Mouse (Mus musculus) midbrain, embryonic 16.5 days (tissue): ENCODE measurements around the gene Pfkfb1. TPM values are rescaled to one million over a fixed set of nuclear protein-coding genes. Genes with fewer than 3 reads are reported as not detected.

Source experiments
- ATAC-seq: fragments of 200-750 bp; cut with Nextera tagmentation; 2 replicates; pipeline ENCODE4 v1.8.0; 2017; ENCODE audit warnings: moderate TSS enrichment
- H3K27ac ChIP-seq: fragments of 300-500 bp; sonication (generic); 2 replicates; pipeline ENCODE4 v1.5.1; 2014; ENCODE audit warnings: mild to moderate bottlenecking, low read length, mixed read lengths
- H3K27me3 ChIP-seq: fragments of 300-500 bp; sonication (generic); 2 replicates; pipeline ENCODE4 v1.6.1; 2014; ENCODE audit warnings: low read depth, low read length, mixed read lengths; ENCODE audit not compliant: control insufficient read depth, insufficient read depth
- H3K36me3 ChIP-seq: fragments of 300-500 bp; sonication (generic); 2 replicates; pipeline ENCODE4 v1.6.1; 2014; ENCODE audit warnings: mild to moderate bottlenecking, low read length, moderate library complexity, mixed read lengths; ENCODE audit not compliant: control insufficient read depth, insufficient read depth
- H3K4me1 ChIP-seq: fragments of 300-500 bp; sonication (generic); 2 replicates; pipeline ENCODE4 v1.6.1; 2014; ENCODE audit warnings: mild to moderate bottlenecking, low read length, mixed read lengths; ENCODE audit not compliant: control insufficient read depth, insufficient read depth
- H3K4me2 ChIP-seq: fragments of 300-500 bp; sonication (generic); 2 replicates; pipeline ENCODE4 v1.6.1; 2014; ENCODE audit warnings: mild to moderate bottlenecking, low read length, mixed read lengths
- H3K4me3 ChIP-seq: fragments of 300-500 bp; sonication (generic); 2 replicates; pipeline ENCODE4 v1.5.1; 2014; ENCODE audit warnings: low read depth, mild to moderate bottlenecking, low read length, moderate library complexity, mixed read lengths
- H3K9ac ChIP-seq: fragments of 300-500 bp; sonication (generic); 2 replicates; pipeline ENCODE4 v1.6.1; 2014; ENCODE audit warnings: low read depth, low read length, mixed read lengths
- H3K9me3 ChIP-seq: fragments of 300-500 bp; sonication (generic); replicated peaks from 2 replicates; pipeline ENCODE4 v1.6.1; 2014; ENCODE audit warnings: mild to moderate bottlenecking, low read length, mixed read lengths; ENCODE audit not compliant: control insufficient read depth, poor library complexity, severe bottlenecking
- WGBS: fragments of 180-500 bp; shearing (Covaris S2); extraction: QIAGEN DNeasy Blood & Tissue Kit; methylation state at CpG from one replicate; pipeline ENCODE4 v1.1.7; 2014; 5-methylcytosine and 5-hydroxymethylcytosine counted together
- polyA plus RNA-seq: library from polyadenylated mRNA; unstranded; fragments of >200 nt; fragmentation: Nextera tagmentation; extraction: Ambion mirVana; gene quantifications from 2 replicates; pipeline ENCODE4 v1.2.1, GENCODE M21; 2015

Pfkfb1 gene
- polyA plus RNA-seq, 1 experiment from 2014 or later = 5.6 TPM

DNA sequence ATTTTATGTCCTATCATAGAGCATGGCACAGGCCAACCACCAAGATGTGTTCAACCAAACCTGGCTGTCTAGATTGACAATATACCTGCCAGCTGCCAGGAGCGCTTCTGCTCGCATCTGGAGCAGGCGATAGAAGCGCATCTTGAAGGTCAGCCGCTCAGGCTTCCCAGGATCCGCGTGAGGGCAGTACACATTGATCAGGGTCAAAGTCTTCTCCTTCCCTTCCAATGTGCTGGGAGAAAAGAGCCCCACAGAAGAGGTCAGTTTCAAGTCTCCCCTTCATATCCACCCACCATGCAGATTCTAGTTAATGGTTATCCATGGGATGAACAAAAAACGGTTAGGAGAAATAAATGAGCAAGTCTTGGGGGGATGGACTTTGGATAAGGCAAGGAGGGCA, 2.9 kb upstream of the Pfkfb1 start:
- H3K9me3 ChIP-seq = no peaks in the 10 kb centered on the region
- peaks cover 13% of the 10 kb centered on the region for H3K36me3 ChIP-seq
- H3K27ac ChIP-seq = no peak overlapping the region
- no peak for ATAC-seq
- 96% methylated on average over 8 of the region's 8 CpGs for WGBS
- H3K4me1 ChIP-seq = peaks cover 2% of the 10 kb centered on the region; the same call in 1 of the 2 replicates
- no peak overlapping the region for H3K9ac ChIP-seq
- H3K27me3 ChIP-seq = no peaks in the 10 kb centered on the region
- H3K4me3 ChIP-seq = no peak overlapping the region
- no peak overlapping the region for H3K4me2 ChIP-seq

DNA sequence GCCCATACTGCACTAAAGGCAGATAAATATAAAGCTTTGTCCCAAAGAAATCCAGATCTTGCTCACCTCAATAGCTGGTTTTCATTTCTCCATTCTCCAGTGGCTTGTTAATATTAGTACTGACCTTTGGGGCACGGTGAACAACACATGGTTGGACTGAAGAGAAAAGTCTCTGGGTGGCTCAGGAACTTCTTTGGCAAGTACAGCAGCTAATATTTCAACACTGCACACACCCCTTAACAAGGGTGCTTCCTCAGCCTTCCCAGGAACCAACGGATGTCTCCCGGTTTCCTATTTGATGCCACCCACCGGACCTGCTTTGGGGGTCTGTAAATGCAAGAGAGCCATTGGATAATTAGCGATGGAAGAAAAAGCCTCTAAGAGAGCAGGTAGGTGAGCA, 1.7 kb downstream of the Pfkfb1 start, which contains the start of gene Apex2:
Gene Apex2, minus strand, starts transcription at position 173 of the 400 bp plus-strand sequence.
- ATAC-seq = no peak
- Histone ChIP-seq H3K9me3 (no peaks in the 10 kb centered on the region), H3K4me3 (peak within 1 kb of the TSS; percentile 54), H3K4me1 (peaks cover 2% of the 10 kb centered on the region; the same call in 1 of the 2 replicates), H3K36me3 (no peaks in the 10 kb centered on the region; the same call in 1 of the 2 replicates), H3K27ac (no peak within 1 kb of the TSS), H3K9ac (no peak within 1 kb of the TSS), H3K4me2 (peak within 1 kb of the TSS; percentile 63), H3K27me3 (no peaks in the 10 kb centered on the region; the same call in 1 of the 2 replicates)
- 83% methylated on average over 5 of the region's 5 CpGs for WGBS

DNA sequence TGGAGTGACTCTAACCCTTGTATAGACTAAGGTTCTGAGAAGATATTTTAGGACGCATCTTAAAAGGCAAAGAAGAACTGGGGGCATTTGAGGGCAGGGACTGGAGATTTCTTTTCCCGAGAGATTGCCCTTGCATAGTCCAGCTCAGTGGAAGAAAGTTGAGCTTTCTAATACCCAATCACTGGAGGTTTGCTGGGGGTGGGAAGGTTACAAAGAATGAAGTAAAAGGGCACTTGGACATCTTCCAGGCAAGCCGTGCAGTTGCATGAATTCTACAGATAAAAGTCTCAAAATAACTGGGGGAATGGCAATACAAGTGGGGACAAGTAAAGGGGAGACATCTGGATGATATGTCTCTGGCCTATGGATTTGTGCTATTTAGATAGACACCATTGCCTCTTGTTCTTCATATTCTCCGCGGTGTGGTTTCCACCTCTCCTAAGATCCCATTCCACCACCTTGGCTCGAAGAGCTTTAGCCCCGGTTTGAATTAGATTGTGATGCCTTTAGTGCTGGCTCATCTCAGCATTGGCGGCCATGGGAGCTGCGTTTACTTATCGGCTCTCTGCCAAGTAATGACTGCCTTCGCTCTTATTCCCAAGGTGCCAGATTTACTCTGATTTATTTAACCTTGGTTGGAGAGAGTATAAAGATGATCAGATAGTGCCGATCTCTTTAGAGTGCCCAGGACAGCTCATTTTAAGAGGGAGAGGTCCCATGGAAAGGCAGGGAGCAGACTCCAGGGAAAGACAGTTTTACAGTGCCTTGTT, 5.4 kb downstream of the Pfkfb1 start:
- 88% methylated on average over 12 of the region's 12 CpGs for WGBS
- Histone ChIP-seq H3K27ac (no peak overlapping the region), H3K4me1 (no peaks in the 10 kb centered on the region), H3K9me3 (no peaks in the 10 kb centered on the region), H3K9ac (no peak overlapping the region), H3K4me2 (no peak overlapping the region), H3K4me3 (no peak overlapping the region), H3K36me3 (no peaks in the 10 kb centered on the region), H3K27me3 (no peaks in the 10 kb centered on the region; the same call in 1 of the 2 replicates)
- no peak for ATAC-seq

DNA sequence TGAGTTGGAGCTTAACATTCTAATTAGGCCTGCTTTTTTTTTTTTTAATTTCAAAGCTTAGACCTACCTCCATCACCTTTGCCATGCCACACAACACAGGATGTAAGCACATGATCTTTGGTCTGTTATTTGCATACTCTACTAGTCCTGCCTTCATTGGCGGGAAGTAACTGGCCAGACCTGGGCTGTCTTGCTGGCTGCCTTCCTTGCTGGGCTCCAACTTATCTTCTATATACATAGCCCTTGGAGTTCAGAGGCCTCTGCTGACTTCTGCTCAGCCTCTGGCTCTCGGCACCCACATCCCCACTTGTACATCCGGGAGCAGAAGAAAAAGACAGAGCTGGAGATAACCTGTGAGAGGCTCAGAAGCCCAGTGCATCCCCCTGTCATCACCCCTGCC, 6.1 kb downstream of the Pfkfb1 start:
- H3K4me3 ChIP-seq = no peak overlapping the region
- no peak overlapping the region for H3K9ac ChIP-seq
- no peaks in the 10 kb centered on the region; the same call in 1 of the 2 replicates for H3K27me3 ChIP-seq
- H3K9me3 ChIP-seq = no peaks in the 10 kb centered on the region
- H3K36me3 ChIP-seq = no peaks in the 10 kb centered on the region
- no peaks in the 10 kb centered on the region for H3K4me1 ChIP-seq
- no peak overlapping the region for H3K4me2 ChIP-seq
- WGBS = 90% methylated on average over 3 of the region's 3 CpGs
- H3K27ac ChIP-seq = no peak overlapping the region
- ATAC-seq = no peak

DNA sequence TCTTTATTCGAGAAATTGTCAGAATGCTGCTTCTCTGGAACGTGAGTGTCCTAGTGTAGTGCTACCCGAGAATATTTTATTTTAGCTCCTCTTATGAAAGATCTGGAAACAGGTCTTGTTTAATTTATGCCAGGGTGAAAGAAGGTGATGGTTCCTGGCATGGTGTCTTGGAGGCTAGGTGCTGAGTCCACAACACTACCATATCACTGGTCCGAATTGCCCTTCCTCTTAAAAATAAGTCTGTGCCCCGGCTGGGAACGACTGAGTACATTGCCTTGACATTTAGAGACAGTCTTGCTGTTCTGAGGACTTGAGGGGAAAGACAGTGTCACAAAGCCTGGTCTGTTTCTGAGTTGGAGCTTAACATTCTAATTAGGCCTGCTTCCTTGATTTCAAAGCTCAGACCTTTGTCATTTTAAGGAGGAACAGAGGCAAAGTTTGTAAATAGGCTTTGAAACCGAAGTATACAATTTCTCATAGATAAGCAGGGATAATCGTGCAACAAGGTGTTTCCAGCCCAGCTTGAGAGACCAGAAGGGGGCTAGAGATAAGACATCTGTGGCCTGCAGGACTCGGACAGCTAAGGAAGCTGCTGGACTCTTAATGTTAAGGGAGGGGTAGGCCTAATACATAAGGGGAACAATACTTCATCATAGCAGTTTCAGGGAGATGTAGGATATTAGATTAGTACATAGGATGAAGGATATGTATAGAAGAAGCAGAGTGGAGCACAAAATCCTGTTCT, 7.2 kb downstream of the Pfkfb1 start:
- H3K27ac ChIP-seq = no peak overlapping the region
- H3K4me2 ChIP-seq = no peak overlapping the region
- H3K36me3 ChIP-seq = no peaks in the 10 kb centered on the region
- 82% methylated on average over 9 of the region's 9 CpGs for WGBS
- no peak overlapping the region for H3K9ac ChIP-seq
- no peak overlapping the region for H3K4me3 ChIP-seq
- no peaks in the 10 kb centered on the region; the same call in 1 of the 2 replicates for H3K27me3 ChIP-seq
- ATAC-seq = no peak
- no peaks in the 10 kb centered on the region for H3K4me1 ChIP-seq
- no peaks in the 10 kb centered on the region for H3K9me3 ChIP-seq

DNA sequence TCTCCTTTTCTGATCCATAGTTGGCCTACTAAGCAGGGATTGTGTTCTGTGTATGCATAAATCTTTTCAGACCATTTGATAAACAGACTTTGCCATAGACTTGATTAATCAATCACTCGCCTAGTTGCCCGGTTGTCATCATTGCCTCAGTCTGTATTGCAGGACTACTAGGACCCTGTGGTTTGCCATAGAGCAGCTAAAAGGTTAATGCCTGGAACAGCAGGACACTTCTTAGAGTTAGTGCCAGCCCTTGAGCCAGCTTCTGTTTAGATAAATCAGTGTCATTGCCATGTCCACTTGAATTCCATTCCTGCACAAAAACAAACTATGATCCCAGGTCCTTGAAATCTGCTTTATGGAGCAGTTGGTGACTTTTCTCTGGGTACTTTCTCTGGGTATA, 10.9 kb downstream of the Pfkfb1 start:
- H3K27ac ChIP-seq = no peak overlapping the region

DNA sequence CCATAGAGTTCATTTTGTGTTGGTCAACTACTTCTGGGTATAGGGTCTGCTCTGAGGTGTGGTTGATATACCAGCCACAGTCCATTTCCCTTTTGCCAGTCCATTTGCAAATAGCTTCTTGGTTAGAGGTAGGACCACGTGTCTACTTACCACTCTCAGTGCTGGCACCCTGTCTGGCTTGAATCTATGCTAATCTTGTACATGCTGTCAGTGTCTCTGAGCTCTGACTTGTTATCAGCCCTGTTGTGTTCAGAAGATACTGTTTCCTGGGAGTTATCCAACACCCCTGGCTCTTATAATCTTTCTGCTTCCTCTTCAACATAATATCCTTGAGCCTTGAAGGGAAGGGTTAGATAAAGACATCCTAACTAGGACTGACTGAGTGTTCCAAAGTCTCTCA, 48.4 kb downstream of the Pfkfb1 start:
- Histone ChIP-seq H3K4me3 (no peak overlapping the region), H3K9me3 (no peaks in the 10 kb centered on the region), H3K4me1 (no peaks in the 10 kb centered on the region), H3K4me2 (no peak overlapping the region), H3K36me3 (no peaks in the 10 kb centered on the region), H3K27me3 (no peaks in the 10 kb centered on the region), H3K9ac (no peak overlapping the region), H3K27ac (no peak overlapping the region)
- 78% methylated on average over 1 of the region's 1 CpGs for WGBS
- no peak for ATAC-seq

More for the DNA sequence above, 10.9 kb downstream of the Pfkfb1 start:
- H3K4me3 ChIP-seq = no peak overlapping the region
- H3K4me2 ChIP-seq = no peak overlapping the region
- no peaks in the 10 kb centered on the region for H3K4me1 ChIP-seq
- ATAC-seq = no peak
- H3K36me3 ChIP-seq = no peaks in the 10 kb centered on the region
- H3K9me3 ChIP-seq = no peaks in the 10 kb centered on the region
- 77% methylated on average over 2 of the region's 2 CpGs for WGBS
- no peak overlapping the region for H3K9ac ChIP-seq
- no peaks in the 10 kb centered on the region for H3K27me3 ChIP-seq

DNA sequence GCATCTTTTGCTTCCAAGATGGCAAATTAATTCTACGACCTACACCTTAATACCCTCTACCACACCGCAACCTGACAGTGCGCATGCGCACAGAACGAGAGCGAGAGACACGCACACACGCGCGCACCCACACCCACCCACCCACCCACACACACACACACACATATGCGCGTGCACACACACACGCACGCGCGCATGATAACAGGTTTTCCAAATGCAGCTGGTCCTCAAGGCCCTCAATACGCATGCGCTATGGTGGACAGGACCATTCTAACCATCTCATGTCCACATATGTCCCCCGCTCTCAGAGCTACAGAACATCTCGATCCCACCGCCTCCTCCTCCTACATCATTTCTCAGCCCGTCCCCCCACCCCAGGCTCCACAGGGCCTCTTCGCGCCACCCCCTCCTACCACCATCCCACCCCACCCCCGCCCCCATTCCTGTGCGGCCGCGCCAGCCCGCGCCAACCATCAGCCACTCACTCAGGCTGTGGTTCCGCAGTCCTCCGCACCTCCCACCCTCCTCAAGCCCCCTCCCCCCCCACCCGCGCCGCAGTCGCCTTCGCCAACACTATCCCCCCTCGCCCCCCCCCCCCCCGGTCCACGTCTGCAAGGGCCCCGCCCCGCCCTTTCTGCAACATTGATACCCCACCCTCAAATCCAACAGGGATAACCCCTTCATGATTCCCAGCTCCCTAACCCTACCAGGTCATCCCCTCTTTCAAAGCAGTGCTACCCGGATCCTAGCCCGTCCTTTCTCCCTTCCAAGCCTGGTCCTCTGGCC, 68.3 kb downstream of the Pfkfb1 start:
- peak; percentile 72 for ATAC-seq
- H3K27ac ChIP-seq = peak overlapping the region; percentile 83
- peak overlapping the region; percentile 72 for H3K9ac ChIP-seq
- H3K4me1 ChIP-seq = peaks cover 4% of the 10 kb centered on the region; the same call in 1 of the 2 replicates
- H3K9me3 ChIP-seq = no peaks in the 10 kb centered on the region
- peaks cover 8% of the 10 kb centered on the region for H3K36me3 ChIP-seq
- H3K27me3 ChIP-seq = no peaks in the 10 kb centered on the region
- peak overlapping the region; percentile 59 for H3K4me3 ChIP-seq
- 35% methylated on average over 29 of the region's 44 CpGs for WGBS
- H3K4me2 ChIP-seq = peak overlapping the region; percentile 52
